Mouse (Mus musculus) C2C12 (cell line): ENCODE results near the gene Rnf141. TPM values are rescaled to one million over a fixed set of nuclear protein-coding genes. Genes with fewer than 3 reads are reported as not detected.

Experiments used
- H3K27me3 ChIP-seq: one replicate; pipeline ENCODE4 v1.6.1; 2011; ENCODE audit not compliant: control insufficient read depth, insufficient read depth, insufficient read length
- H3K36me3 ChIP-seq: one replicate; pipeline ENCODE4 v1.6.1; 2011; ENCODE audit not compliant: control insufficient read depth, insufficient read depth
- H3K4me3 ChIP-seq: one replicate; pipeline ENCODE4 v1.5.1; 2011; ENCODE audit warnings: mild to moderate bottlenecking, control low read depth; ENCODE audit not compliant: poor library complexity, insufficient read depth, severe bottlenecking
- H3K79me2 ChIP-seq: one replicate; pipeline ENCODE4 v1.6.1; 2011; ENCODE audit not compliant: control insufficient read depth, insufficient read depth
- H3K79me3 ChIP-seq: one replicate; pipeline ENCODE4 v1.6.1; 2011; ENCODE audit warnings: low read depth, control low read depth
- H3ac ChIP-seq: one replicate; pipeline ENCODE3; 2011; ENCODE audit warnings: low read depth; ENCODE audit not compliant: control insufficient read depth, insufficient read length
- CEBPB ChIP-seq: IDR thresholded peaks from one replicate; pipeline ENCODE4 v1.6.1; 2011; ENCODE audit warnings: low read depth, mild to moderate bottlenecking, control low read depth, moderate library complexity
- CTCF ChIP-seq: IDR thresholded peaks from one replicate; pipeline ENCODE4 v1.5.1; 2011; ENCODE audit not compliant: control insufficient read depth, insufficient read depth, insufficient read length
- FOSL1 ChIP-seq: IDR thresholded peaks from one replicate; pipeline ENCODE4 v1.8.0; 2011; ENCODE audit warnings: mild to moderate bottlenecking, low read length; ENCODE audit not compliant: poor library complexity, insufficient read depth, severe bottlenecking
- MAX ChIP-seq: IDR thresholded peaks from one replicate; pipeline ENCODE4 v1.6.1; 2011; ENCODE audit warnings: mild to moderate bottlenecking, control low read depth
- MYOD1 ChIP-seq: IDR thresholded peaks from one replicate; pipeline ENCODE4 v1.6.1; 2011; ENCODE audit warnings: low read depth; ENCODE audit not compliant: control insufficient read depth, insufficient read length
- MYOG ChIP-seq: IDR thresholded peaks from one replicate; pipeline ENCODE4 v1.6.1; 2011; ENCODE audit not compliant: control insufficient read depth, insufficient read length; ENCODE audit errors: extremely low read depth
- USF1 ChIP-seq: IDR thresholded peaks from one replicate; pipeline ENCODE4 v1.6.1; 2011; ENCODE audit warnings: low read depth, mild to moderate bottlenecking, control low read depth, moderate library complexity
- polyA plus RNA-seq: library from polyadenylated mRNA; unstranded; fragments of >200 nt; fragmentation: generic; extraction: Trizol; gene quantifications from one replicate; pipeline ENCODE4 v1.2.1, GENCODE M21; 2012; ENCODE audit warnings: missing spikeins

The Rnf141 gene
- polyA plus RNA-seq, 1 experiment, result 9.7 TPM

- TF ChIP-seq USF1 (no peak), MYOD1 (no peak), MYOG (no peak), FOSL1 (no peak), MAX (no peak), CTCF (no peak), CEBPB (no peak)
Measured at GRCm38 (mm10) chr7:110860129-110860528, 15.9 kb upstream of the Rnf141 start.

GRCm38 (mm10) chr7:110855604-110856003 lies 11.3 kb upstream of the Rnf141 start:
- Histone ChIP-seq H3K79me3 (no peaks in the 10 kb centered on the region), H3K4me3 (no peak overlapping the region), H3K27me3 (no peaks in the 10 kb centered on the region), H3K79me2 (no peaks in the 10 kb centered on the region), H3K36me3 (no peaks in the 10 kb centered on the region), H3ac (no peak overlapping the region)
- no peak for TF ChIP-seq MYOG
- TF ChIP-seq CEBPB, result no peak
- TF ChIP-seq CTCF, result no peak
- TF ChIP-seq FOSL1, result no peak
- TF ChIP-seq USF1, result no peak
- no peak for TF ChIP-seq MYOD1
- TF ChIP-seq MAX, result no peak

More at GRCm38 (mm10) chr7:110860129-110860528, 15.9 kb upstream of the Rnf141 start:
- Histone ChIP-seq H3K27me3 (no peaks in the 10 kb centered on the region), H3K36me3 (no peaks in the 10 kb centered on the region), H3K79me3 (no peaks in the 10 kb centered on the region), H3K4me3 (no peak overlapping the region), H3ac (no peak overlapping the region), H3K79me2 (no peaks in the 10 kb centered on the region)

GRCm38 (mm10) chr7:110854927-110855546 lies 10.8 kb upstream of the Rnf141 start:
- H3K79me3 ChIP-seq, result no peaks in the 10 kb centered on the region
- no peak for TF ChIP-seq MAX
- no peak for TF ChIP-seq MYOD1
- no peak for TF ChIP-seq CTCF
- TF ChIP-seq MYOG, result no peak
- no peak for TF ChIP-seq CEBPB
- no peak for TF ChIP-seq USF1
- TF ChIP-seq FOSL1, result no peak
- H3K27me3 ChIP-seq, result no peaks in the 10 kb centered on the region
- no peaks in the 10 kb centered on the region for H3K79me2 ChIP-seq
- no peaks in the 10 kb centered on the region for H3K36me3 ChIP-seq
- H3ac ChIP-seq, result no peak overlapping the region
- H3K4me3 ChIP-seq, result no peak overlapping the region

GRCm38 (mm10) chr7:110854519-110854918 lies 10.3 kb upstream of the Rnf141 start:
- Histone ChIP-seq H3K36me3 (no peaks in the 10 kb centered on the region), H3K79me2 (no peaks in the 10 kb centered on the region), H3ac (no peak overlapping the region), H3K27me3 (no peaks in the 10 kb centered on the region), H3K4me3 (no peak overlapping the region), H3K79me3 (no peaks in the 10 kb centered on the region)
- TF ChIP-seq CTCF, result no peak
- no peak for TF ChIP-seq FOSL1

GRCm38 (mm10) chr7:110853611-110854010 lies 9.4 kb upstream of the Rnf141 start:
- no peak for TF ChIP-seq MAX
- TF ChIP-seq CTCF, result no peak
- TF ChIP-seq MYOD1, result no peak
- no peak for TF ChIP-seq CEBPB
- TF ChIP-seq FOSL1, result no peak
- no peak for TF ChIP-seq MYOG
- no peak for TF ChIP-seq USF1

GRCm38 (mm10) chr7:110851541-110852203 lies 7.4 kb upstream of the Rnf141 start:
- Histone ChIP-seq H3K79me3 (no peaks in the 10 kb centered on the region), H3K4me3 (no peak overlapping the region), H3K79me2 (no peaks in the 10 kb centered on the region), H3K27me3 (no peaks in the 10 kb centered on the region), H3ac (no peak overlapping the region), H3K36me3 (no peaks in the 10 kb centered on the region)
- TF ChIP-seq USF1 (no peak), MAX (no peak), CEBPB (no peak), CTCF (no peak), MYOG (no peak), FOSL1 (no peak), MYOD1 (no peak)

More at GRCm38 (mm10) chr7:110853611-110854010, 9.4 kb upstream of the Rnf141 start:
- Histone ChIP-seq H3K36me3 (no peaks in the 10 kb centered on the region), H3K79me2 (no peaks in the 10 kb centered on the region), H3K4me3 (no peak overlapping the region), H3K79me3 (no peaks in the 10 kb centered on the region), H3ac (no peak overlapping the region), H3K27me3 (no peaks in the 10 kb centered on the region)
